17 mouse cellular contexts compared by ENCODE assay signal in genomic region chr6:50390313-50390712, GRCm38 (mm10).
DNase-seq lines count a peak whose midpoint lies in the region; ATAC-seq and TF ChIP-seq lines count a peak whose summit lies in the region.
"Had no signal": no experiment of that assay in that cellular context is flagged by ENCODE, and none has a peak within 500 bp of the region (broad histone marks: within the 10 kb centered on the region; RNA-seq: fewer than 3 reads in every experiment).

No protein-coding gene starts in this region.

- no peaks in the 10 kb centered on the region for H3K36me3 ChIP-seq in embryonic facial prominence, embryonic 14.5 days (ENCODE audit: control insufficient read depth, insufficient read depth, low read length)
- H3K36me3 ChIP-seq in embryonic facial prominence, embryonic 10.5 days (replicated peaks): no peaks in the 10 kb centered on the region
- no peaks in the 10 kb centered on the region for H3K36me3 ChIP-seq in kidney, postnatal 0 days (ENCODE audit: insufficient read depth, low read length)
- no peaks in the 10 kb centered on the region for H3K36me3 ChIP-seq in forebrain, embryonic 11.5 days (ENCODE audit: control insufficient read depth, insufficient read depth, low read length)
- H3K36me3 ChIP-seq: limb, embryonic 10.5 days; liver, embryonic 13.5 days had no signal

- no peak for ATAC-seq in embryonic facial prominence, embryonic 14.5 days (ENCODE audit: low read depth)
- no peak; the same call in 1 of the 2 replicates for ATAC-seq in kidney, postnatal 0 days (replicated peaks; ENCODE audit: low FRiP score, low read depth)
- ATAC-seq in inflammation-experienced regulatory T-cells, adult 6 months: peak; percentile 52
- no peak for ATAC-seq in forebrain, embryonic 11.5 days (replicated peaks; ENCODE audit: low FRiP score)

- H3K4me3 ChIP-seq in embryonic facial prominence, embryonic 14.5 days (ENCODE audit: low read depth, low read length): no peak overlapping the region
- H3K4me3 ChIP-seq in embryonic facial prominence, embryonic 10.5 days: no peak overlapping the region
- H3K4me3 ChIP-seq in kidney, postnatal 0 days (replicated peaks; ENCODE audit: low read depth, low read length): no peak overlapping the region
- no peak overlapping the region for H3K4me3 ChIP-seq in forebrain, embryonic 11.5 days (ENCODE audit: low read depth, low read length)
- H3K4me3 ChIP-seq: erythroblast, embryonic 14.5 days; limb, embryonic 10.5 days; liver, embryonic 13.5 days had no signal

- TF ChIP-seq CTCF in kidney, postnatal 0 days (IDR thresholded peaks at IDR 0.05; ENCODE audit: low read depth): no peak

- DNase-seq in embryonic facial prominence, embryonic 14.5 days (ENCODE audit: low spot score): peak; percentile 24
- DNase-seq in embryonic facial prominence, embryonic 10.5 days (ENCODE audit: low spot score): no peak
- DNase-seq in kidney, postnatal 0 days (ENCODE audit: low spot score): no peak
- no peak for DNase-seq in kidney, postnatal 10 days
- DNase-seq in yolk sac, embryonic 10.5 days (ENCODE audit: low spot score): peak; percentile 58
- DNase-seq in left cerebral cortex, adult 8-10 months (ENCODE audit: low spot score in 2 of 2): no peak
- no peak for DNase-seq in forebrain, embryonic 11.5 days (ENCODE audit: low spot score)
- DNase-seq: cerebellum, adult 2 months; heart, postnatal 36 days; liver, embryonic 13.5 days; lung, postnatal 14 days; right cerebral cortex, postnatal 25 days; thymus, postnatal 25 days had no signal

- H3K4me2 ChIP-seq in embryonic facial prominence, embryonic 14.5 days (ENCODE audit: low read depth, low read length): no peak overlapping the region
- no peak overlapping the region for H3K4me2 ChIP-seq in kidney, postnatal 0 days (ENCODE audit: low read length)
- H3K4me2 ChIP-seq in forebrain, embryonic 11.5 days (ENCODE audit: low read depth, low read length, severe bottlenecking): no peak overlapping the region
- H3K4me2 ChIP-seq: liver, embryonic 13.5 days; midbrain, embryonic 11.5 days had no signal

- 68% methylated on average over 5 of the region's 5 CpGs for WGBS in embryonic facial prominence, embryonic 14.5 days
- 75% methylated on average over 5 of the region's 5 CpGs for WGBS in embryonic facial prominence, embryonic 10.5 days
- 59% methylated on average over 5 of the region's 5 CpGs for WGBS in kidney, postnatal 0 days
- 82% methylated on average over 5 of the region's 5 CpGs for WGBS in forebrain, embryonic 11.5 days

- no peak overlapping the region for H3K27ac ChIP-seq in embryonic facial prominence, embryonic 14.5 days (replicated peaks; ENCODE audit: low read depth, low read length)
- H3K27ac ChIP-seq in embryonic facial prominence, embryonic 10.5 days (replicated peaks): no peak overlapping the region
- H3K27ac ChIP-seq in kidney, postnatal 0 days: peak overlapping the region; percentile 34; the same call in 1 of the 2 replicates
- no peak overlapping the region for H3K27ac ChIP-seq in forebrain, embryonic 11.5 days (ENCODE audit: low read depth, low read length)
- H3K27ac ChIP-seq: limb, embryonic 10.5 days; liver, embryonic 13.5 days had no signal

- H3K4me1 ChIP-seq in embryonic facial prominence, embryonic 14.5 days (ENCODE audit: control insufficient read depth, insufficient read depth, low read length): no peaks in the 10 kb centered on the region
- no peaks in the 10 kb centered on the region for H3K4me1 ChIP-seq in embryonic facial prominence, embryonic 10.5 days
- no peaks in the 10 kb centered on the region for H3K4me1 ChIP-seq in kidney, postnatal 0 days (replicated peaks; ENCODE audit: insufficient read depth, low read length)
- no peaks in the 10 kb centered on the region for H3K4me1 ChIP-seq in forebrain, embryonic 11.5 days (replicated peaks; ENCODE audit: control insufficient read depth, insufficient read depth, low read length)
- H3K4me1 ChIP-seq: limb, embryonic 10.5 days; liver, embryonic 13.5 days had no signal

- no peak overlapping the region for H3K9ac ChIP-seq in embryonic facial prominence, embryonic 14.5 days (ENCODE audit: low read depth, low read length)
- H3K9ac ChIP-seq in kidney, postnatal 0 days (ENCODE audit: low read depth, low read length): no peak overlapping the region
- H3K9ac ChIP-seq in forebrain, embryonic 11.5 days (ENCODE audit: low read length): no peak overlapping the region
- H3K9ac ChIP-seq: liver, embryonic 13.5 days had no signal

- H3K9me3 ChIP-seq in embryonic facial prominence, embryonic 14.5 days (ENCODE audit: control insufficient read depth, low read length): no peaks in the 10 kb centered on the region
- no peaks in the 10 kb centered on the region for H3K9me3 ChIP-seq in embryonic facial prominence, embryonic 10.5 days
- no peaks in the 10 kb centered on the region for H3K9me3 ChIP-seq in kidney, postnatal 0 days (replicated peaks; ENCODE audit: low read length)
- no peaks in the 10 kb centered on the region for H3K9me3 ChIP-seq in forebrain, embryonic 11.5 days (ENCODE audit: control insufficient read depth, low read length)
- H3K9me3 ChIP-seq: limb, embryonic 10.5 days; liver, embryonic 13.5 days had no signal

- H3K27me3 ChIP-seq in embryonic facial prominence, embryonic 14.5 days (replicated peaks; ENCODE audit: control insufficient read depth, insufficient read depth, low read length): no peaks in the 10 kb centered on the region
- H3K27me3 ChIP-seq in embryonic facial prominence, embryonic 10.5 days (replicated peaks; ENCODE audit: low read depth, poor library complexity, severe bottlenecking): no peaks in the 10 kb centered on the region
- H3K27me3 ChIP-seq in kidney, postnatal 0 days (ENCODE audit: insufficient read depth, low read length): no peaks in the 10 kb centered on the region
- no peaks in the 10 kb centered on the region for H3K27me3 ChIP-seq in forebrain, embryonic 11.5 days (ENCODE audit: control insufficient read depth, insufficient read depth, low read length)
- H3K27me3 ChIP-seq: liver, embryonic 13.5 days had no signal

Comparison
In these comparisons a context has a peak if more than half of its experiments do, and no peak if none do; other contexts are left out.
1. DNase-seq: peak in embryonic facial prominence, embryonic 14.5 days (single experiment) and yolk sac, embryonic 10.5 days (single experiment); none in embryonic facial prominence, embryonic 10.5 days (single experiment), kidney, postnatal 0 days (single experiment), kidney, postnatal 10 days (single experiment), left cerebral cortex, adult 8-10 months (0 of 2) and forebrain, embryonic 11.5 days (single experiment).